Mouse (Mus musculus) left cerebral cortex, adult 18-20 months (tissue): ENCODE data around the gene Rbms3. TPM values are rescaled to one million over a fixed set of nuclear protein-coding genes. Genes with fewer than 3 reads are reported as not detected.

Experiments used
- DNase-seq, 2 experiments: peaks; one replicate each; pipeline ENCODE4 v3.0.0; 2021 to 2022; ENCODE audit warnings: low spot score in 2 of 2, mixed read lengths in 1 of 2
- total RNA-seq, 2 experiments: library from RNA; stranded (reverse); gene quantifications; 2 replicates each; pipeline ENCODE4 v1.2.3; 2021

The Rbms3 gene
- total RNA-seq, 2 experiments from 2014 or later, result 11.6 to 12.9 TPM

DNA sequence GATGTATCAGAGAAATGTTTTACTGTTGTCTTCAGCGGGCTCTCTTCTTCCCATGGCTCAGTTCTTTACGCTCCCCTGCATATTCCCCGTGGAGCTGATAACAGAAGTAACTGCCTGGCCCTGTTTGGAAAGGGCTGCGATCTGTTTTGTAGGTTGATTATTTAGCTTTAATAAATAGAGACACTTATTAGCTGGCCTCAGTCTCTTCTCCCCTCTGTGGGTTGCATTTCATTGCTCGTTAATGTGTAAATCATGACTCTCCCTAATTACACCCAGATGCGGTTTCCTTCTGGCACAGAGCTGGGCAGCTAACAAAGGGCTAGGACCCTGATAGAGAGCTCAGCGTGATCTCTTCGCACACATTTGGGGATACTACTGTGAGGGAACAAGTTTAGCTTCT is 1073.1 kb downstream of the Rbms3 start:
- no peak for DNase-seq

DNA sequence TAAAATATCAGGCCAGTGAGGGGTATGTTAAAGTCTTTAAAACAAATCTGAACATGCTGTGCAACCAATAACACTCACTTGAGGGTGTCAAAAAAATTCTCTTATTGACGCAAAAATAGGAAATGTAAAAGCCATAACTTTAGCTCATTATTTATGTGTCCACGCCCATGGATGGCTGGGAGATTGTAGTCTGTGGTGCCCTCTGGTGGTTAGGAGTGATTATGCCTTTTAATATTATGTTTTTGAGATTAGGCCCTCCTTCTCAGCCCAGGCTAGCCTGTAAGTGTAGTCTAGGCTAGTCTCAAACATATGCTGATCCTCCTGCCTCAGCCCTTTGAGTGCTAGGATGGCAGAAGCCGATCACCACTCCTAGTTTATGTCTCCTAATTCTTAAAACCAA is 1076.5 kb downstream of the Rbms3 start:
- peak; percentile 8 to 15 for DNase-seq

DNA sequence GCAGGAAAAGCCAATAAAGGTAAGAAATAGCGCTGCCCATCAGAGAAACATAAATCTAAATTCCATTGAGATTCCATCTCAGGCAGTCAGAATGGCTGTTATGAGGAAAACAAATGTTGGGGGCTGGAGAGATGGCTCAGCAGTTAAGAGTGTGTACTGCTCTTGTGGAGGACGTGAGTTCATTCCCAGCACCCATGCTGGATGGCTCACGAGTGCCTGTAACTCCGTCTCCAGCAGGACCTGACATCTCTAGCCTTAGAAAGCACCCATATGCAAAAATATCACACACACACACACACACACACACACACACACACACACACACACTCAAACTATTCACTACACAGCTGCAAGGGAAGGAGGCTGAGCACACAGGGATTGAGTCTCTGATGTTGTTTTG is 1083.6 kb downstream of the Rbms3 start:
- no peak for DNase-seq

DNA sequence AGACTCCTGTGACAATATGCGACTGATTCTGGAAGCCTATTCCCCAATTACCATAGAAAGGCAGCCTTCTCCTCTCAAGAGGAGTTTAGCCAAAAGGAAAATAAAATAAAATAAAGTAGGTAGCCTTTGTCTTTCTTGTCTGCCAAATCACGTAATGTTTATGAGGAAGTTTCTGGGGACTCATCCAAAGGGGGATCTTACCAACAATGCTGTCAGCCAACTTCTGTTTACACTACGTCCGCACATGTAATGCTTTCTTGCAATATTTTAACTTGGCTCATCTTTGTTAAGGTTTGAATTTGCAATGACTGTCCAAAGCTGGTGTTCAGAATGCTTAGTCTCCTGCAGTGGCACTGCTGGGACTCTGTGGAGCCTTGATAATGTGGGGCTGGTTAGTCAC is 1086.9 kb downstream of the Rbms3 start:
- no peak for DNase-seq

DNA sequence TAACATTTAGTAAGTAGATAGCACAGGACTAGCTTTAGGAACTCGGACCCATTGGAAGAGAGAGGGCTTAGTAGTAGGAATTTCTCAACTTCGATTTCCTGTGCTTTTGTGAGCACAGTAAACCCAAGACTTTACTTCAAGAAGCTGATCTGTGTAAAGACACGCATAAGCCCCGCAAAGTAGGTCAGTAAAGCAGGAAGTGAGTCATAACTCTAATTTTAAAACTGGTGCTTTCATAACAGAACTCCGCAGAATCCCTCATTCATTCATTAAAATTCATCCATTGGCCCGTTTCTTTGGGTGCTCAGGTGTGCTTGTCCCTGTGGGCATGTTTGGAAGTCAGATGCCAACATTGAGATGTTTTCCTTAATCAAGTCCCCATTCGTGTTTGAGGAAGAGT is 1087.7 kb downstream of the Rbms3 start:
- DNase-seq, result no peak

DNA sequence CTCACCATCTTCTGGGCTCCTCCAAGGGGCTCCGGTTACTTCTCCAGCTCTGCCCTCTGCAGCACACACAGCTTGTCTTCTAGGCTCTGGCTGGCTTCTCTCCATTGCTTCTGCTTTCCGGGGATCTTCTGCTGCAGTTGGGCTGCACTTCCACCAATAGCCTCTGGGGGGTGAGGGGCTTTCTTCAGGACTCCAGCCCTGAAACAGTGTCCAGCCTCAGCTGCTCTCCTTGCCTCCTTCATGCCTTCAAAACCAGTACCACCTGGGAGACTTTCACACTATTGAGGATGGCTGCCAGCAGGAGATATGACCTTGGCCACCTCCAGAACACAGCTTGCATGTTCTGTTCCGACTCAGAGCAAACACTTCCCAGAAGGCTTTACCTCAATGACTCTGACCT is 1094.0 kb downstream of the Rbms3 start:
- no peak for DNase-seq

DNA sequence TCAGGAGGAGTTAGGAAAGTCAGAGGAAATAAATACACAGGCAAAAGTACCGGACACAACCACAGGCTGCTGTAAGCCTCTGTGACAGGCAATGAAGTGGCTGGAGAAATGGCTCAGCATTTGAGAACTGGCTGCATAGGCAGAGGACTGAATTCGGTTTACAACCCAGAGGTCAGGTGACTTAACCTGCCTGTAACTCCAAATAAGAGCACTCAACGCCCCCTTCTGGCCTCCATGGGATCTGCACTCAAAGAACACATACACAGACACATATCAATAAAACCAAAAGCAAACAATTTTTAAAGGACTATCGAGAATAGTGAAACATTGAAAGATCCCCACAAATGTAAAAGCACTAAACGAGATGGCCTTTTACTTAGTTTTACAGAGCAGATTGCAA is 1096.3 kb downstream of the Rbms3 start:
- DNase-seq, result no peak

DNA sequence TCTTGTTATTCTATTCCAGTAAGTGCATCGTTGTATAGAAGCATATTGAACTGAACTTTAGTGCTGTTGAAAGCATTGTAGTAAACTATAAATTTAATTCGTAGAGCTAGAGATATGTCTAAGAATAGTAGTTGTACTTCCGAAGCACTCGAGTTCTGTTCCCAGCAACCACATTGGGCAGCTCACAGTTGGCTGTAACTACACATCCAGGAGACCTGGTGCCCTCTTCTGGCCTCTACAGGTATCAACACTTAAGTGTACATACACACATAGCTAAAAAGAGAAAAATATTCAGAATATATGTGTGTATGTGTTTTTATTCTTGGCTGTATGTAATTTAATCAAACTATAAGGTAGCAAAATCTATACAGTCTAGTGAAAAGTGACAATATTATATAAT is 1098.6 kb downstream of the Rbms3 start:
- no peak for DNase-seq

DNA sequence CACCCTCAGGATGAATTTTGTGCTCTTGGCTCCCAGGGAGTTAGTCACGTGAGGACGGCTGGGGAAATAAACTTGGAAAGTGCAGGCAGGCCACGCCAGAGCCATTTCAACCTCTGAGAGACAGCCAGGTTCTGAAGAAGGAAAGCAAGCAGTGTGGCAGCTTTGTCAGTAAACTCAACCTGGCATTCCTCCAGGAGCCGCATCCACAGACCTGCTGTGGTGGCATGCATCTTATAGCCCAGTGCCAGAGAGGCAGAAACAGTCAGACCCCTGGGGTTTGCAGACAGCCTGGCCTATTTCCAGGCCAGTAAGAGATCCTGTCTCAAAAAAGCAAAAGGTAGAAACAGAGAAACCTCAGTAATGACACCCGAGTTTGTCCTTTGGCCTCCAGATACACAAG is 1105.3 kb downstream of the Rbms3 start:
- DNase-seq, result no peak
